Mouse (Mus musculus): ENCODE measurements around the gene Tbc1d1. TPM values are rescaled to one million over a fixed set of nuclear protein-coding genes. Genes with fewer than 3 reads are reported as not detected.

Tbc1d1 gene
- polyA plus RNA-seq, 1 experiment from 2014 or later: 27.4 TPM

DNA sequence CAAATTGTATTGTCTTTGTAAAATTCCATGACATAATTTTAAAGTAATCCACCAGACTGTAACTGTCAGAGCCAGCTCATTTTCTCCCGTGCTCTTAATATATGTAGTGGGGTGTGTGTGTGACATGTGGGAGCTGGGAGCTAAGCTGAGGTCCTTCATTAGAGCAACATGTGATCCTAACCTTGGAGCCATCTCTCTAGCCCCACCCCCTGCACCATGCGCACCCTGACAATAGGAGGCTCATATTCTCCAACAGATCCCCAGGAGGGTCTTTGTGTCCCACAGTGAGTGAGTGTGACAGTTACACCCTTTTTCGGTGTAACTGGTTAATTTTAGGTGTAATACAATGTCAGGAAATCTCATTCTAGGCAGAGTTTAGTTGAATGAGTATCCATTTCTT, 16.8 kb downstream of the Tbc1d1 start:
- H3K27ac ChIP-seq (ENCODE audit: low read length): no peak overlapping the region
- H3K9ac ChIP-seq (ENCODE audit: low read length): no peak overlapping the region
- WGBS: 80% methylated on average over 3 of the region's 3 CpGs
- H3K4me3 ChIP-seq (ENCODE audit: low read length): no peak overlapping the region
- H3K9me3 ChIP-seq (replicated peaks; ENCODE audit: control insufficient read depth, low read length): no peaks in the 10 kb centered on the region
- no peaks in the 10 kb centered on the region for H3K27me3 ChIP-seq (ENCODE audit: control insufficient read depth, insufficient read depth, low read length)
- H3K4me2 ChIP-seq (ENCODE audit: low read depth, low read length): no peak overlapping the region
- ATAC-seq (replicated peaks; ENCODE audit: extremely low read depth, insufficient read depth, low FRiP score): no peak
- no peaks in the 10 kb centered on the region for H3K36me3 ChIP-seq (ENCODE audit: control insufficient read depth, insufficient read depth)
- 0 out of 2 replicates have a peak, but pooled peaks cover 2% of the 10 kb centered on the region for H3K4me1 ChIP-seq (ENCODE audit: control insufficient read depth, insufficient read depth, low read length)

DNA sequence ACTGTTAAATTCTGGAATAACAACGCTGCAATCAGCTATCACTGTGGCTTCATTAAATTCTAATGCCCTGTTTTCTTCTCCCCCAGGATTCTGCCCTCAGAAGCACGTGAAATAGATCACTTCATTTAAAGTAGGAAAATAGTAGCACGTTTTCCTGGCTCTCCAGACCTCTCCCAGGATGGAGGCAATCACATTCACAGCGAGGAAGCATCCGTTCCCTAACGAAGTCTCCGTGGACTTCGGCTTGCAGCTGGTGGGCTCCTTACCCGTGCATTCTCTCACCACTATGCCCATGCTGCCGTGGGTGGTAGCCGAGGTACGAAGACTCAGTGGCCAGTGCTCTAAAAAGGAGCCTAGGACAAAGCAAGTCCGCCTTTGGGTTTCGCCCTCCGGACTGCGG, 17.2 kb downstream of the Tbc1d1 start:
- no peak overlapping the region for H3K4me2 ChIP-seq (ENCODE audit: low read depth, low read length)
- H3K27me3 ChIP-seq (ENCODE audit: control insufficient read depth, insufficient read depth, low read length): no peaks in the 10 kb centered on the region
- ATAC-seq (replicated peaks; ENCODE audit: extremely low read depth, insufficient read depth, low FRiP score): no peak
- no peak overlapping the region for H3K4me3 ChIP-seq (ENCODE audit: low read length)
- H3K36me3 ChIP-seq (ENCODE audit: control insufficient read depth, insufficient read depth): no peaks in the 10 kb centered on the region
- 0 out of 2 replicates have a peak, but pooled peaks cover 2% of the 10 kb centered on the region for H3K4me1 ChIP-seq (ENCODE audit: control insufficient read depth, insufficient read depth, low read length)
- no peak overlapping the region for H3K27ac ChIP-seq (ENCODE audit: low read length)
- H3K9ac ChIP-seq (ENCODE audit: low read length): no peak overlapping the region
- 81% methylated on average over 16 of the region's 16 CpGs for WGBS
- H3K9me3 ChIP-seq (replicated peaks; ENCODE audit: control insufficient read depth, low read length): no peaks in the 10 kb centered on the region

DNA sequence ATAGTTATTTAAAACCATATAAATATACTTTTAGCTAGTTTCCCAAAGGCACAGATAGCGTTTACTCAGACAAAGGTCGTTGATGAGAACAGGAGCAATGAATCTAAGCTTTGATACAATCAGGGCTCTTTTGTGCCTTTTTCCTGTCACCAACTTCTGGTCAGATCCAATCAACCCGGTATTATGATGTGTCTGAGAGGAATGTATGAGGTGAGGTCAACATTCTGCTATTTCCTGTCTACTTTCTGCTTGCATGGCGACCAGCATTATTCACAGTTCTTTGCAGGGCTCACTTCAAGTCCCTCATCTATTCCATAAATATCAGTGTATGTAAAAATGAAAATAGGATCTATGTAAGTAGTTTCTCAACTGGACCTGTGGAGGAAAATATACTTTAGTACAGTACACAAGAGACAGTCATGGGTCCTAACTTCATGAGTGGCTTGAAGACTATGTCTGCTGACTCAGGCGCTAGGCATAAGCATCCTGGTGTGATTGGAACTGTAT, 18.4 kb downstream of the Tbc1d1 start:
- Histone ChIP-seq H3K36me3 (ENCODE audit: control insufficient read depth, insufficient read depth) (no peaks in the 10 kb centered on the region), H3K27ac (ENCODE audit: low read length) (no peak overlapping the region), H3K27me3 (ENCODE audit: control insufficient read depth, insufficient read depth, low read length) (no peaks in the 10 kb centered on the region), H3K9me3 (replicated peaks; ENCODE audit: control insufficient read depth, low read length) (no peaks in the 10 kb centered on the region), H3K4me2 (ENCODE audit: low read depth, low read length) (no peak overlapping the region), H3K9ac (ENCODE audit: low read length) (no peak overlapping the region), H3K4me3 (ENCODE audit: low read length) (no peak overlapping the region), H3K4me1 (ENCODE audit: control insufficient read depth, insufficient read depth, low read length) (0 out of 2 replicates have a peak, but pooled peaks cover 2% of the 10 kb centered on the region)
- no peak for ATAC-seq (replicated peaks; ENCODE audit: extremely low read depth, insufficient read depth, low FRiP score)
- 49% methylated on average over 5 of the region's 5 CpGs for WGBS

DNA sequence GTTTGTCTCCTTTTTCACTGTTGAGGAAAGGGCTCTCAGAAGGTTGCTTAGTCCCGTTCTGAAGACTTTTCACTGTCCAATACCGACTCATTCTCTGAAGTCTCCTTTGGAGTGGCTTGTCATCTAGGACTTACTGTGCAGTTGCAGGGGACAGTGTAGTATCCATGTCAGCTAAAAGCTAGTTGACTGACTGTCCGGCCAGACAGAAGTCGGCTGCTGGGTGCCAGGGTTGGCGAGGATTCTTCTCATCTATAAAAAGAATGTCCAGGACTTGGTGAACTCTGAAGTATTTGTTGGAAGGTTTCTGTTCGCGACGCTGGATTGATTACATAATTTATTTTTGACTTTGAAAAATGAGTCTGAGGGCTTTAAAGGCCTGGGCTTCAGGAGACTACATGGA, 24.4 kb downstream of the Tbc1d1 start:
- no peak overlapping the region for H3K9ac ChIP-seq (ENCODE audit: low read length)

DNA sequence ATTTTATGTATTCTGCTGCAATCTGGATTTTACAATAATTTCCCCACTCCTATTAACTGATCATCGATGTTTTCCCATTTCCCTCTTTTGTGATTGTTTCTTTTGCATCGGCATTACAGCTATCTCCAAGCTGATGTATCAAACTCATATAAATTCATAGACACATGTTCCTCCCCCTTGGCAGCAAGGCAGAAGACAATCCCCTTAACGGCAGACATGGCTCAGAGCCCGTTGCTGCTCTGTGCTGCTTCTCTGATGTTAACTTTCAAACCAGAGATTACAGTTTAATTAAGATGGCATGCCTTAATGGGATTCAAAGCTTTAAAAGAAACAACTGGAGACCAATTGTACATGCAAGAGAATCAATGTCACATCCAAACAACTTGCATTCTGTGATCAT, 27.6 kb downstream of the Tbc1d1 start:
- no peak for ATAC-seq (replicated peaks; ENCODE audit: extremely low read depth, insufficient read depth, low FRiP score)
- Histone ChIP-seq H3K27me3 (ENCODE audit: control insufficient read depth, insufficient read depth, low read length) (no peaks in the 10 kb centered on the region), H3K9ac (ENCODE audit: low read length) (no peak overlapping the region), H3K36me3 (ENCODE audit: control insufficient read depth, insufficient read depth) (no peaks in the 10 kb centered on the region), H3K27ac (ENCODE audit: low read length) (no peak overlapping the region), H3K4me1 (ENCODE audit: control insufficient read depth, insufficient read depth, low read length) (no peaks in the 10 kb centered on the region), H3K4me3 (ENCODE audit: low read length) (no peak overlapping the region), H3K9me3 (replicated peaks; ENCODE audit: control insufficient read depth, low read length) (no peaks in the 10 kb centered on the region), H3K4me2 (ENCODE audit: low read depth, low read length) (no peak overlapping the region)
- WGBS: 65% methylated on average over 4 of the region's 4 CpGs

More for the DNA sequence above, 24.4 kb downstream of the Tbc1d1 start:
- WGBS: 55% methylated on average over 8 of the region's 8 CpGs
- no peak overlapping the region for H3K27ac ChIP-seq (ENCODE audit: low read length)
- H3K27me3 ChIP-seq (ENCODE audit: control insufficient read depth, insufficient read depth, low read length): no peaks in the 10 kb centered on the region
- no peaks in the 10 kb centered on the region for H3K4me1 ChIP-seq (ENCODE audit: control insufficient read depth, insufficient read depth, low read length)
- H3K9me3 ChIP-seq (replicated peaks; ENCODE audit: control insufficient read depth, low read length): no peaks in the 10 kb centered on the region
- no peak for ATAC-seq (replicated peaks; ENCODE audit: extremely low read depth, insufficient read depth, low FRiP score)
- H3K4me3 ChIP-seq (ENCODE audit: low read length): no peak overlapping the region
- H3K36me3 ChIP-seq (ENCODE audit: control insufficient read depth, insufficient read depth): no peaks in the 10 kb centered on the region
- H3K4me2 ChIP-seq (ENCODE audit: low read depth, low read length): no peak overlapping the region

DNA sequence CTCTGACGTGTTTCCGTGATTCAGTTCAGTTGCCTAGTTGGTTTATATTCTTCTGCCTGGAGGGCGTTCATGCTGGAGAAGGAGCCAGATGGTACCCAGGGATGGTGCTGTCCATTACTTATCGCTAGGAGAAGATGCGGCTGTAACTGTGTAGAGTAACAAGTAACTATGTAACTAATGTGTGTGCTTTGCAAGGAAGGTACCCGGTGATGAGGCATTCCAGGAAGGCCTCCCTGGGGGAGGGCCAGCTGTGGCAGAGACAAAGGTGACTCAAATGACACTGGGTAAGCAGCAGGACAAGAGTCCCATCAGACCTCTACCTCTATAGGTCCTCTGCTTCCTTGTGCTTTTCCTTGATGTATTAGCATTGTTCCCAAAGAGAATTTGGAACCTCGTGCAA, 29.2 kb downstream of the Tbc1d1 start:
- Histone ChIP-seq H3K9me3 (replicated peaks; ENCODE audit: control insufficient read depth, low read length) (no peaks in the 10 kb centered on the region), H3K4me3 (ENCODE audit: low read length) (no peak overlapping the region), H3K9ac (ENCODE audit: low read length) (no peak overlapping the region), H3K4me1 (ENCODE audit: control insufficient read depth, insufficient read depth, low read length) (no peaks in the 10 kb centered on the region), H3K27ac (ENCODE audit: low read length) (no peak overlapping the region), H3K4me2 (ENCODE audit: low read depth, low read length) (no peak overlapping the region), H3K27me3 (ENCODE audit: control insufficient read depth, insufficient read depth, low read length) (no peaks in the 10 kb centered on the region), H3K36me3 (ENCODE audit: control insufficient read depth, insufficient read depth) (no peaks in the 10 kb centered on the region)
- ATAC-seq (replicated peaks; ENCODE audit: extremely low read depth, insufficient read depth, low FRiP score): no peak
- WGBS: 65% methylated on average over 7 of the region's 7 CpGs

DNA sequence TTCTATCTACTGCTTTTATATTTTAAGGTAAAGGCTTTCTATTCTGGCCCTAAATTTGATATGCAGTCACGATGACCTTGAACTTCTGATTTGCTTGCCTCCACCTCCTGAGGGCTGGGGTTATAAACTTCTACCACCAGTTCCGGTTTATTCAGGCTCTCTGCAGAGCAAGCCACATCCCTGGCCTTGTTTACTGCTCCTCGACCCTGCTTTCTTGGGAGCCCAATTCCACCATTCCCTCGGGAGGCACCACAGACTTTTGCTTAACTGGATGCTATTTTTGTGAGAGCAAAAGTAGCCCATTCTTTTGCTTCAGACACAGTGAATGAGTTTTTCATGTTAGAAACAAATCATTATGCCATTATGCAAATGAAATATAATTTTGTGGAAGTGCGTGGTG, 30.5 kb downstream of the Tbc1d1 start:
- no peaks in the 10 kb centered on the region for H3K4me1 ChIP-seq (ENCODE audit: control insufficient read depth, insufficient read depth, low read length)
- peaks cover 5% of the 10 kb centered on the region for H3K36me3 ChIP-seq (ENCODE audit: control insufficient read depth, insufficient read depth)
- no peak overlapping the region for H3K9ac ChIP-seq (ENCODE audit: low read length)
- peaks cover 9% of the 10 kb centered on the region for H3K9me3 ChIP-seq (replicated peaks; ENCODE audit: control insufficient read depth, low read length)
- ATAC-seq (replicated peaks; ENCODE audit: extremely low read depth, insufficient read depth, low FRiP score): no peak
- H3K27ac ChIP-seq (ENCODE audit: low read length): no peak overlapping the region
- H3K27me3 ChIP-seq (ENCODE audit: control insufficient read depth, insufficient read depth, low read length): no peaks in the 10 kb centered on the region
- 74% methylated on average over 5 of the region's 5 CpGs for WGBS
- H3K4me2 ChIP-seq (ENCODE audit: low read depth, low read length): no peak overlapping the region
- no peak overlapping the region for H3K4me3 ChIP-seq (ENCODE audit: low read length)

DNA sequence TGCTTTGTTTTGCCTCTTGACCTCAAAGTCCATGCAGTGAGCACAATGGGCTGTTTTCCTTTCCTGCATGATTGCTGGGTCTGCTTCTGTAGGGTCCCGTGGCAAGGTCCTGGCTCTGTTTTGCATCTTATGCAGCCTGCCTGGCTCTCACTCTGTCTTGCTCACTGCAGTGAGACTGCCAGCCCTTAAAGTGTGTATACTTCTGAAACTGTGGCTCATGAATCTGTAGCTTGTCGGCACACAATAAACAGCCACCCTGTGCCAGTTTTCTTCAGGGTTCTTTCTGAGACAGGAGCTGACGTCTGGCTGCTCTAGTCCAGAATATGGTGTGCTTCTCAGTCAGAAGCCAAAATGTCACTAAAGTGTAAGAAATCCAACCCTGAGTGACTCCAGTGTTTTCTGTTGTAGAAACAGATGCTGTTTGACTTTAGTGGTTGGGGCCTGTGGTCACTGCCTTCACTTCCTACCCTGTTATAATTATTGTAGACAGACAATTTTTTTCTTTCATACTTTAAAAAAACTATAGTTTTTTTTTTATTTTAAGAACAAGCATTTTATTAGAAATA, 32.1 kb downstream of the Tbc1d1 start:
- Histone ChIP-seq H3K9ac (ENCODE audit: low read length) (no peak overlapping the region), H3K27me3 (ENCODE audit: control insufficient read depth, insufficient read depth, low read length) (no peaks in the 10 kb centered on the region), H3K36me3 (ENCODE audit: control insufficient read depth, insufficient read depth) (peaks cover 5% of the 10 kb centered on the region), H3K4me1 (ENCODE audit: control insufficient read depth, insufficient read depth, low read length) (no peaks in the 10 kb centered on the region), H3K4me3 (ENCODE audit: low read length) (no peak overlapping the region), H3K4me2 (ENCODE audit: low read depth, low read length) (no peak overlapping the region), H3K9me3 (replicated peaks; ENCODE audit: control insufficient read depth, low read length) (peaks cover 9% of the 10 kb centered on the region), H3K27ac (ENCODE audit: low read length) (no peak overlapping the region)
- no peak for ATAC-seq (replicated peaks; ENCODE audit: extremely low read depth, insufficient read depth, low FRiP score)
- 53% methylated on average over 3 of the region's 3 CpGs for WGBS

DNA sequence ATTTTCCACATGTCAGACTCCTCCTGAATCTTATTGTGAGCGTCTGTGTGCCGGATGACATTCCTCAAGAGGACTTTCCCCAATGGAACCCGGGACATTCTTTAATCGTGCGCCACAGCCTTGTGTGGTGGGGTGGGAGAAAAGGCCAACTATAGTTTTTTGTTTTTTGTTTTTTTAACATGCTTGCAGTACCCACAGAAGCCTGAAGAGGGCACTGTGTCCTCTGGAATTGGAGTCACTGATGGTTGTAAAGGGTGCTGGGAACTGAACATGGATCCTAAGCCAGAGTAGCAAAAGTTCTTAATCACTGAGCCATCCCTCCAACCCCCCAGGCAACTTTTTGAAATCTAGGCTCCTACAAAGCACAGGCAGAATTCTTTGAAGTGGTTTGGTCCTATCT, 34.8 kb downstream of the Tbc1d1 start:
- no peak overlapping the region for H3K4me2 ChIP-seq (ENCODE audit: low read depth, low read length)
- H3K27me3 ChIP-seq (ENCODE audit: control insufficient read depth, insufficient read depth, low read length): no peaks in the 10 kb centered on the region
- H3K36me3 ChIP-seq (ENCODE audit: control insufficient read depth, insufficient read depth): peaks cover 5% of the 10 kb centered on the region
- no peak overlapping the region for H3K4me3 ChIP-seq (ENCODE audit: low read length)
- peaks cover 9% of the 10 kb centered on the region for H3K9me3 ChIP-seq (replicated peaks; ENCODE audit: control insufficient read depth, low read length)
- 91% methylated on average over 5 of the region's 5 CpGs for WGBS
- no peak overlapping the region for H3K9ac ChIP-seq (ENCODE audit: low read length)
- H3K4me1 ChIP-seq (ENCODE audit: control insufficient read depth, insufficient read depth, low read length): peaks cover under 1% of the 10 kb centered on the region; the same call in 1 of the 2 replicates
- ATAC-seq (replicated peaks; ENCODE audit: extremely low read depth, insufficient read depth, low FRiP score): no peak
- H3K27ac ChIP-seq (ENCODE audit: low read length): no peak overlapping the region

All from heart, embryonic 16.5 days (tissue).